In the genomic region with DNA sequence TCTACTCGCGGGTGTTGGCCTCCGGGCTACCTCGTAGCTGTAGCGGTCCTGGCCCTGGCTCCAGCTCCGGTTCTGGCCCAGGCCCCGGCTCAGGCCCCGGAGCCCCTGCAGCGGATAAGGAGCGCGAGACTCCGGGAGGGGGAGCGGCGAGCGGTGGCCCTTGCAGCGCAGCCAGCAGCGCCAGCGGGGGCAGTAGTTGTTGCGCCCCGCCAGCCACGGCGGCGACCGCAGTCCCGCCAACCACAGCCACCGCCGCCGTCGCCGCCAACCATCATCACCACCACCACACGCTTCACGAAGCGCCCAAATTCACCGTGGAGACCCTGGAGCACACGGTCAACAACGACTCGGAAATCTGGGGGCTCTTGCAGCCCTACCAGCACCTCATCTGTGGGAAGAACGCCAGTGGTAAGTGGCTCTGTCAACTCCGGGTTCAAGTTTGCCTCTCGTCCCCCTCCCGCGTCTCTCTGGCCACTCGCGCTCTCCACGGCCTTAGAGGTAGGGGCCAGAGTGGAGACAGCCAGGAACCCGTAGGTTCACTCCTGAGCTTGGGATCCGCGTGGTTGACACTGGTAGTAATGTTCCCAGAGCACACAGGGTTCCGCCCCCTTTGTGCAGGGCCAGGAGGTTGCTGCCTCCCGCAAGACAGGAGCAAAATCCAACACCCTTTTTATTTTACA, we compare ENCODE assay signal across 9 mouse cellular contexts. TPM values are rescaled to one million over a fixed set of nuclear protein-coding genes. Genes with fewer than 3 reads are reported as not detected.
DNase-seq lines count a peak whose midpoint lies in the region; ATAC-seq and TF ChIP-seq lines count a peak whose summit lies in the region.
"Had no signal": no experiment of that assay in that cellular context is flagged by ENCODE, and none has a peak within 500 bp of the region (broad histone marks: within the 10 kb centered on the region; RNA-seq: fewer than 3 reads in every experiment).

No protein-coding gene starts in this region.

- no peaks in the 10 kb centered on the region for H3K27me3 ChIP-seq in forebrain, embryonic 15.5 days
- H3K27me3 ChIP-seq in intestine, postnatal 0 days (replicated peaks; ENCODE audit: control insufficient read depth, insufficient read depth, low read length) = peaks cover 23% of the 10 kb centered on the region
- peaks cover 26% of the 10 kb centered on the region for H3K27me3 ChIP-seq in lung, postnatal 0 days (replicated peaks; ENCODE audit: insufficient read depth, low read length)
- peaks cover 12% of the 10 kb centered on the region for H3K27me3 ChIP-seq in stomach, embryonic 16.5 days (ENCODE audit: control insufficient read depth, insufficient read depth, low read length)

- DNase-seq in left cerebral cortex, postnatal 4 days = peak; percentile 24
- DNase-seq in left cerebral cortex, adult 11 months (ENCODE audit: low spot score) = no peak
- DNase-seq in brain, adult 2 months (ENCODE audit: low read depth, low spot score) = peak; percentile 8
- no peak for DNase-seq in lung, postnatal 0 days (ENCODE audit: low spot score)
- DNase-seq in MN1 (ENCODE audit: low spot score) = no peak

- WGBS in forebrain, embryonic 15.5 days = under 1% methylated on average over 50 of the region's 50 CpGs
- WGBS in intestine, postnatal 0 days = 2% methylated on average over 50 of the region's 50 CpGs
- 2% methylated on average over 40 of the region's 50 CpGs for WGBS in lung, postnatal 0 days
- 2% methylated on average over 50 of the region's 50 CpGs for WGBS in stomach, embryonic 16.5 days

- H3K9ac ChIP-seq in forebrain, embryonic 15.5 days (replicated peaks) = peak overlapping the region; percentile 54
- H3K9ac ChIP-seq in intestine, postnatal 0 days (ENCODE audit: low read depth, low read length) = peak overlapping the region; percentile 48; the same call in 1 of the 2 replicates
- H3K9ac ChIP-seq in lung, postnatal 0 days (replicated peaks; ENCODE audit: low read depth) = no peak overlapping the region
- H3K9ac ChIP-seq in stomach, embryonic 16.5 days (ENCODE audit: low read length) = peak overlapping the region; percentile 71

- H3K4me2 ChIP-seq in forebrain, embryonic 15.5 days (replicated peaks) = peak overlapping the region; percentile 94
- peak overlapping the region; percentile 99 for H3K4me2 ChIP-seq in intestine, postnatal 0 days (replicated peaks; ENCODE audit: low read depth)
- H3K4me2 ChIP-seq in lung, postnatal 0 days (replicated peaks; ENCODE audit: low read depth, low read length) = peak overlapping the region; percentile 97
- peak overlapping the region; percentile 99 for H3K4me2 ChIP-seq in stomach, embryonic 16.5 days (ENCODE audit: low read depth, low read length)

- no peak; the same call in 1 of the 2 replicates for ATAC-seq in forebrain, embryonic 15.5 days (replicated peaks)
- no peak for ATAC-seq in intestine, postnatal 0 days
- no peak for ATAC-seq in lung, postnatal 0 days
- ATAC-seq in stomach, embryonic 16.5 days (ENCODE audit: insufficient read depth, low FRiP score) = no peak

- H3K27ac ChIP-seq in forebrain, embryonic 15.5 days (replicated peaks) = no peak overlapping the region
- no peak overlapping the region for H3K27ac ChIP-seq in intestine, postnatal 0 days (ENCODE audit: low read depth, low read length)
- no peak overlapping the region for H3K27ac ChIP-seq in lung, postnatal 0 days (ENCODE audit: low read length)
- no peak overlapping the region for H3K27ac ChIP-seq in stomach, embryonic 16.5 days (ENCODE audit: low read length)
- H3K27ac ChIP-seq: macrophage had no signal

- no peaks in the 10 kb centered on the region for H3K36me3 ChIP-seq in forebrain, embryonic 15.5 days
- H3K36me3 ChIP-seq in intestine, postnatal 0 days (ENCODE audit: control insufficient read depth, insufficient read depth) = no peaks in the 10 kb centered on the region
- H3K36me3 ChIP-seq in lung, postnatal 0 days (ENCODE audit: insufficient read depth, low read length) = no peaks in the 10 kb centered on the region
- no peaks in the 10 kb centered on the region for H3K36me3 ChIP-seq in stomach, embryonic 16.5 days (ENCODE audit: control insufficient read depth, insufficient read depth, low read length)

- no peak for TF ChIP-seq EP300 in lung, postnatal 0 days (IDR thresholded peaks at IDR 0.05)

- intact Hi-C loops in left cerebral cortex, postnatal 4 days (cut with DNase I) = loop anchor here (5.0 to 10.0 kb wide), 2 partner anchors 171 to 267 kb away; no protein-coding TSS in a partner anchor

- no peaks in the 10 kb centered on the region for H3K9me3 ChIP-seq in forebrain, embryonic 15.5 days
- H3K9me3 ChIP-seq in intestine, postnatal 0 days (ENCODE audit: control insufficient read depth) = no peaks in the 10 kb centered on the region
- H3K9me3 ChIP-seq in lung, postnatal 0 days (ENCODE audit: low read length) = no peaks in the 10 kb centered on the region
- no peaks in the 10 kb centered on the region for H3K9me3 ChIP-seq in stomach, embryonic 16.5 days (replicated peaks; ENCODE audit: control insufficient read depth, low read length)

- no peak for TF ChIP-seq CTCF in intestine, postnatal 0 days (IDR thresholded peaks at IDR 0.05; ENCODE audit: low read depth)
- no peak for TF ChIP-seq CTCF in lung, postnatal 0 days (IDR thresholded peaks at IDR 0.05)

- H3K4me3 ChIP-seq in forebrain, embryonic 15.5 days = peak overlapping the region; percentile 53
- peak overlapping the region; percentile 59 for H3K4me3 ChIP-seq in intestine, postnatal 0 days (ENCODE audit: low read depth, low read length)
- peak overlapping the region; percentile 50 for H3K4me3 ChIP-seq in lung, postnatal 0 days (ENCODE audit: low read depth, low read length)
- peak overlapping the region; percentile 66 for H3K4me3 ChIP-seq in stomach, embryonic 16.5 days (replicated peaks; ENCODE audit: low read length)

- peaks cover 30% of the 10 kb centered on the region for H3K4me1 ChIP-seq in forebrain, embryonic 15.5 days
- H3K4me1 ChIP-seq in intestine, postnatal 0 days (replicated peaks; ENCODE audit: control insufficient read depth, insufficient read depth, low read length) = peaks cover 7% of the 10 kb centered on the region; the same call in 1 of the 2 replicates
- H3K4me1 ChIP-seq in lung, postnatal 0 days (ENCODE audit: insufficient read depth, low read depth, low read length) = peaks cover 15% of the 10 kb centered on the region; the same call in 1 of the 2 replicates
- 0 out of 2 replicates have a peak, but pooled peaks cover 7% of the 10 kb centered on the region for H3K4me1 ChIP-seq in stomach, embryonic 16.5 days (ENCODE audit: control insufficient read depth, insufficient read depth, low read length)

RNA-seq across cellular contexts. Expression of gene Btbd11, which starts 1.6 kb away (rescaled TPM):
- 10 to 100 TPM; 25.4 to 29.7 TPM for total RNA-seq in left cerebral cortex, postnatal 4 days (2021)
- polyA plus RNA-seq in forebrain, embryonic 15.5 days (2015; fragmentation: Nextera tagmentation; extraction: Ambion mirVana) = 9.6 and 12.8 TPM in 2 replicates
- polyA plus RNA-seq in intestine, postnatal 0 days (2015; fragmentation: Nextera tagmentation; extraction: Ambion mirVana) = 0.34 and 0.39 TPM in 2 replicates
- 0.61 and 0.98 TPM in 2 replicates for polyA plus RNA-seq in lung, postnatal 0 days (2015; fragmentation: Nextera tagmentation; extraction: Ambion mirVana)
- 1.9 and 2.8 TPM in 2 replicates for polyA plus RNA-seq in stomach, embryonic 16.5 days (2015; fragmentation: Nextera tagmentation; extraction: Ambion mirVana)

Comparison
In these comparisons a context has a peak if more than half of its experiments do, and no peak if none do; other contexts are left out.
1. DNase-seq: peak in left cerebral cortex, postnatal 4 days (single experiment) and brain, adult 2 months (single experiment); none in left cerebral cortex, adult 11 months (single experiment), lung, postnatal 0 days (single experiment) and MN1 (single experiment).
2. Peak in every context shown above with its lines, with median percentiles within 50 percentile points of each other: H3K4me2 ChIP-seq and H3K4me3 ChIP-seq.